Mouse (Mus musculus): Measurements from ENCODE around the gene Ccdc93.

The Ccdc93 gene

GRCm38 (mm10) chr1:121430183-121430937, 489 bp upstream of the Ccdc93 start:
- POLR2A ChIA-PET = interaction anchor here in 2 of 4 experiments (0.6 to 3.4 kb wide), 8 partner anchors 10 to 103 kb away, joined by 4 to 15 read pairs (median 7); no protein-coding TSS in a partner anchor
- CTCF ChIA-PET = interaction anchor here in 2 of 4 experiments (2.0 to 2.1 kb wide), 2 partner anchors 11 kb away, joined by 8 to 11 read pairs; no protein-coding TSS in a partner anchor

DNA sequence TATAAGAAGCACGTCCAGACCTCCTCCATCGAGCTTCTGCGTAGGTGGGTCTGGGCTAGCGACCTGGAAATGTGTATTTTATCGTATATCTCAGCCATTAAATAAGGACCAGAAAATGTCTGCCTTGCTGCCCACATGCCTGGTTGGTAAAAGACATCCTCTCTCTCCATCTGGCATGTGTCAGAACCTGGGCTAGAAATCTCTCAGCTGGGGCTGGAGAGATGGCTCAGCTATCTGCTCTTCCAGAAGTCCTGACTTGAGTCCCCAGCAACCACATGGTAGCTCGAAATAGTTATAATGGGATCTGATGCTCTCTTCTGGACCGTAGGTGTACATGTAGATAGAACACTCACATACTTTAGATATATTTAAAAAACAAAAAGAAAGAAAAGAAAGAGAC, 5.1 kb downstream of the Ccdc93 start:
- ChIA-PET CTCF (no interaction called here), POLR2A (interaction anchor here in 1 of 4 experiments (0.5 kb wide), 1 partner anchor 1014 kb away, joined by 6 read pairs; no protein-coding TSS in a partner anchor)

DNA sequence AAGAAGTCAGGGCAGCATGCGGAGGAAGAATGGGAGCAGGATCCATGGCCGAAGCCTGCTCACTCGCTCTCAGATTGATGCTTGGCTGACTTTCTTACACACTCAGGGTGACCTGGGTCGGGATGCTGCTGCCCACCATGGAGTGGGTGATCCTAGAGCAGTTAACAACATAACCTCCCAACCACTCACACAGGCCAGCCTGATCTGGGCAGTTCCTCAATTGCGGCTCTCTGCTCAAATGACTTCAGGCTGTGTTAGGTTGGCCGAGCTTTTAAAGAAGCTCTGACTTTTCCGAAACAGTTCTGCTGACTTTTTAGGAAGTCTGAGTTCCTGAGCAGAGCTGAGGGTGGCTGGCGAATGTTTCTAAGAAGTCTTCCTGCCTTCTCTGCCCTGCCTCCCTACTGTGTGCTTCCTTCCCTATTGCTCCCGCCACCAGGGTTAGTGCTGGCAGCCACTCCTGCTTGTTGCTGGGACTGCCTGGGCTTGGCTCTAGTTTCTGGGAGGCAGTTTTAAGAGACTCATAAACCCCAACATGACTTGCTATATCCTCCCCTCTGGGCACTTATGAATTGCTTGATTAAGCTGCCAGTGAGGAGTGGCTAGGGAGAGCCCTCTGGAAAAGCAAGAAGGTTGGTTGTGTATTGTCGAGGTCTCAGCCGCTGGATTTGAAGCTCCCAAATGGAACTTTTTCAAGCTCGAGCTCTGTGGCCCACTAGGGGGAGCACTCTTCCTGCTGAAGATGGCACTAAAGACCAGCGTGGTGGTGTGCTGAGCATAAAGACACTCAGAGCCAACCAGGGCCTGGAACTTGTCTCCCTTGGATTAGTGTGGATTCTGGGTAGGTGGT, 9.9 kb downstream of the Ccdc93 start:
- CTCF ChIA-PET = interaction anchor here (0.5 to 2.6 kb wide), 42 partner anchors 9 to 297 kb away, joined by 3 to 21 read pairs (median 5); partner anchors contain the start of genes Ccdc93 (in 2 of the 4), Ddx18 (in 2 of the 4) and Htr5b (in 1 of the 4)

GRCm38 (mm10) chr1:121444147-121444546, 13.3 kb downstream of the Ccdc93 start:
- POLR2A ChIA-PET = interaction anchor here in 1 of 4 experiments (0.6 kb wide), 1 partner anchor 13 kb away, joined by 3 read pairs; no protein-coding TSS in a partner anchor
- CTCF ChIA-PET = no interaction called here

More for the DNA sequence above, 9.9 kb downstream of the Ccdc93 start:
- POLR2A ChIA-PET = interaction anchor here in 3 of 4 experiments (0.5 to 2.4 kb wide), 13 partner anchors 8 to 701 kb away, joined by 3 to 15 read pairs (median 4); partner anchors contain the start of genes Ccdc93 (in 2 of the 3), Ddx18 (in 1 of the 3) and Htr5b (in 1 of the 3)

GRCm38 (mm10) chr1:121447216-121447615, 16.4 kb downstream of the Ccdc93 start:
- POLR2A ChIA-PET = interaction anchor here (0.5 to 2.1 kb wide), 9 partner anchors 14 to 1843 kb away, joined by 3 to 6 read pairs (median 4); partner anchors contain the start of genes Ccdc93 (in 2 of the 4) and Ddx18 (in 1 of the 4)
- CTCF ChIA-PET = interaction anchor here in 3 of 4 experiments (0.7 to 1.6 kb wide), 3 partner anchors 13 to 102 kb away, joined by 3 to 5 read pairs (median 4); no protein-coding TSS in a partner anchor

GRCm38 (mm10) chr1:121448166-121448565, 17.3 kb downstream of the Ccdc93 start:
- POLR2A ChIA-PET = interaction anchor here in 3 of 4 experiments (0.5 to 2.1 kb wide), 8 partner anchors 11 to 120 kb away, joined by 3 to 6 read pairs (median 4); partner anchors contain the start of genes Ccdc93 (in 2 of the 3) and Ddx18 (in 1 of the 3)
- CTCF ChIA-PET = interaction anchor here in 2 of 4 experiments (0.9 to 1.6 kb wide), 3 partner anchors 12 to 136 kb away, joined by 3 to 4 read pairs (median 3); no protein-coding TSS in a partner anchor

DNA sequence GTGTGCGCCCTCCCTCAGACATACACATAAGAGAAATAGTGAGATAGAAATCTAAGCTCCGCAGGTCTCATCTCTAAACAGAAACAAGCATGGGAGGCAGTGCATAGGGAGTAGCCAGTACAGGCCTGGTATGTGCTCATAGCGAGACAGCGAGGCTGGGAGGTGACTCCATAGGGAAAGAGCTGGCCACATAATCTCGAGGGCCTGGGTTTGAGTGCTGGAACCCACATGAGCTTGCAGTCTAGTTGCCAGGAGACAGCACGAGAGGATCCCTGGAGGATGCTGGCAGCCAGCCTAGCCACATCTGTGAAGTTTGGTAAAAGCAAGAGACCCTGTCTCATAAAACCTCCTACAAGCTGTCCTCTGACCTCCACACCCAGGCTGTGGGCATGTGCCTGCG, 20.2 kb downstream of the Ccdc93 start:
- ChIA-PET CTCF (interaction anchor here in 2 of 4 experiments (1.2 to 1.4 kb wide), 2 partner anchors 10 kb away, joined by 3 to 4 read pairs; no protein-coding TSS in a partner anchor), POLR2A (interaction anchor here in 1 of 4 experiments (1.2 kb wide), 1 partner anchor 12 kb away, joined by 3 read pairs; no protein-coding TSS in a partner anchor)

DNA sequence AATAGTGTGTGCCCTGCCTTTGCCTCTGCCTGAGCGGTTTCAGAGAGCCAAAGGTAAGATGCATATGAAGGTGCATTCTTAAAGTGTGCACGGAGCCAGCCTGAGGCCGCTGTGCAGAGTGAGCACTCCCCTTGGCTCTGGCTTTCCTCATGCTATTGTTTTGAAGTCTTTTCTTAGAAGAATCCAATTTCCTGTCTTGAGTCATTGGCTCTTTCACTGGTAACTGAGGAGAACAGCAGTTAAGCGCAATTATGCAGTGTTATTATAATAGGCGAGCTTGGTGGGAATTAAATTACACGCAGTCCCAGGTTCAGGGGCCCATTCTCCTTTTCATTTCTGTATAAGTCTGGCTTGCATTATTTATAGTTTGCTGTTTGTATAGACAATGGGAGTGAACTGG, 21.6 kb downstream of the Ccdc93 start:
- ChIA-PET POLR2A (interaction anchor here in 2 of 4 experiments (0.9 to 1.5 kb wide), 3 partner anchors 12 to 38 kb away, joined by 3 to 5 read pairs (median 3); no protein-coding TSS in a partner anchor), CTCF (interaction anchor here in 3 of 4 experiments (1.0 to 2.2 kb wide), 3 partner anchors 11 to 12 kb away, joined by 4 to 7 read pairs (median 6); no protein-coding TSS in a partner anchor)

DNA sequence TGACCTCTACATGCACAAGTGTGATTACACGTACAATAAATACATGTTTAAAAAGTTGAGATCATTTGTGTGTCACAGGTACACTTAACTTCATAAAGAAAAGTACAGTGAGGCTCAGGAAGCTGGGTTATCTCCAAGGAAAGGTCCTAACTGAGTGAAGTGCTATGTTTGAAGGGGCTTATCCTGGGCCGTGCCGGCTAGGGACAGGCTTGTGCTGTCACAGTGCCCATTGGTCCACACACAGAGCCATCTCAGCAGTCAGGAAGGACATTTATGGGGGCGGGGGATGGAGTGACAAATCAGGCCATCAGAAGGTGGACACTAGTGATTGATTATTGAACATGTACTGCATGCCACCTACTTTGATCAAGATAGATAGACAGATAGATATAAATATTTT, 22.2 kb downstream of the Ccdc93 start:
- POLR2A ChIA-PET = no interaction called here
- CTCF ChIA-PET = interaction anchor here in 1 of 4 experiments (2.2 kb wide), 1 partner anchor 12 kb away, joined by 7 read pairs; no protein-coding TSS in a partner anchor

DNA sequence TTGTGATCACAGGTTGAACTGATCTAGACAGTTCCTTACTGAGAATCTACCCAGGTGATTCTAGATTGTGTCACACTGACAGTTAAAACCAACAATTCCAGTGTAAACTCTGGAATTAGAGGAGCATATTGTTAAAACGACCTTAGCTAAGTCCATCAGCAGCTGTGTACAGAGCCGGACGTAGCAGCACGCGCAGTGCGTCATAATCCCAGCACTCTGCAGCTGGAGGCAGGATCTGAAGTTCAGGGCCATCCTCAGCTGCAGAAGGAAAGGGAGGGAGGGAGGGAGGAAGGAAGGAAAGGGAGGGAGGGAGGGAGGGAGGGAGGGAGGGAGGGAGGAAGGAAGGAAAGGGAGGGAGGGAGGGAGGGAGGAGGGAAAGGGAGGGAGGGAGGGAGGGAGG, 24.1 kb downstream of the Ccdc93 start:
- CTCF ChIA-PET = interaction anchor here in 2 of 4 experiments (1.5 to 2.3 kb wide), 2 partner anchors 14 kb away, joined by 5 to 9 read pairs; no protein-coding TSS in a partner anchor
- POLR2A ChIA-PET = interaction anchor here in 2 of 4 experiments (1.1 to 2.7 kb wide), 3 partner anchors 8 to 94 kb away, joined by 3 to 7 read pairs (median 3); partner anchors contain the start of gene Ccdc93 (in 1 of the 2)

GRCm38 (mm10) chr1:121460077-121460476, 29.2 kb downstream of the Ccdc93 start:
- CTCF ChIA-PET = interaction anchor here in 3 of 4 experiments (0.9 to 1.6 kb wide), 6 partner anchors 12 to 92 kb away, joined by 3 to 8 read pairs (median 5); no protein-coding TSS in a partner anchor
- POLR2A ChIA-PET = no interaction called here

- ChIA-PET CTCF (no interaction called here), POLR2A (no interaction called here)
These were observed 31.0 kb downstream of the Ccdc93 start for GRCm38 (mm10) chr1:121461895-121462294.

- ChIA-PET POLR2A (interaction anchor here in 1 of 4 experiments (1.0 to 1.3 kb wide), 4 partner anchors 9 to 30 kb away, joined by 3 read pairs; no protein-coding TSS in a partner anchor), CTCF (interaction anchor here in 2 of 4 experiments (0.6 to 1.0 kb wide), 2 partner anchors 22 to 933 kb away, joined by 3 read pairs; no protein-coding TSS in a partner anchor)
These were observed 31.8 kb downstream of the Ccdc93 start for GRCm38 (mm10) chr1:121462643-121463042.

- POLR2A ChIA-PET = interaction anchor here in 1 of 4 experiments (1.1 kb wide), 1 partner anchor 36 kb away, joined by 3 read pairs; no protein-coding TSS in a partner anchor
- CTCF ChIA-PET = no interaction called here
These were observed 33.0 kb downstream of the Ccdc93 start for GRCm38 (mm10) chr1:121463806-121464205.

GRCm38 (mm10) chr1:121466276-121466675, 35.4 kb downstream of the Ccdc93 start:
- CTCF ChIA-PET = interaction anchor here in 1 of 4 experiments (1.0 kb wide), 1 partner anchor 24 kb away, joined by 3 read pairs; no protein-coding TSS in a partner anchor
- POLR2A ChIA-PET = no interaction called here

DNA sequence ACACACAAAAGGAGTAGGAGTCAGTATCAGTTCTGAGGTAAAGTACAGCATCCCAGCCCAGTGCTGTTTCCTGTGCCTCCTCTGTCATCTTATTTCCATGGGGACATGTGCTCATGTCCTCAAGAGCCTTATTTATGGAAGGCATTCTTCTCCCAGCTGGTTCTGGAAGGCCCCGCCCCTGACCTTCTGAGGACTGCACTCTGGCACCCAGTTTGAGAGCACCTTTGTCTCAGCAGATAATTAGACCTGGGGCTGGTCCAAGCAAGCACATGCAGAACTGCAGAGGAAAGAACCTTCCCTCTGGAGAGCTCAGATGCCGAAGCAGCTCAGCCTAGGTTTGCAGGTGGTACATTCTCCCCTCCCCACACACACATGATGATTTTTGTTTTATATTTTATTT, 37.4 kb downstream of the Ccdc93 start:
- ChIA-PET POLR2A (interaction anchor here in 1 of 4 experiments (0.6 kb wide), 1 partner anchor 28 kb away, joined by 6 read pairs; no protein-coding TSS in a partner anchor), CTCF (interaction anchor here in 2 of 4 experiments (0.5 to 1.0 kb wide), 2 partner anchors 81 to 650 kb away, joined by 3 read pairs; no protein-coding TSS in a partner anchor)

- CTCF ChIA-PET = interaction anchor here in 1 of 4 experiments (0.9 kb wide), 1 partner anchor 31 kb away, joined by 3 read pairs; no protein-coding TSS in a partner anchor
- POLR2A ChIA-PET = interaction anchor here in 1 of 4 experiments (1.8 kb wide), 1 partner anchor 23 kb away, joined by 5 read pairs; no protein-coding TSS in a partner anchor
These were observed 40.7 kb downstream of the Ccdc93 start for GRCm38 (mm10) chr1:121471503-121471902.

Data from embryonic stem cell, embryonic (primary cell).